Mouse (Mus musculus) kidney, adult 2 months (tissue): ENCODE results near the gene Plcb1. TPM values are rescaled to one million over a fixed set of nuclear protein-coding genes. Genes with fewer than 3 reads are reported as not detected.
A peak's percentile ranks its signal among the peaks of the same experiment; 100 is the strongest.

Source experiments
- DNase-seq: peaks from one replicate; pipeline ENCODE4 v3.0.0; 2021
- H3K27ac ChIP-seq: fragments of 200-500 bp; 2 replicates; pipeline ENCODE4 v1.5.1; 2012; ENCODE audit warnings: low read depth, low read length, control low read depth, inconsistent platforms; ENCODE audit not compliant: insufficient read depth
- H3K27me3 ChIP-seq: fragments of 200-500 bp; replicated peaks from 2 replicates; pipeline ENCODE4 v1.6.1; 2012; ENCODE audit warnings: mild to moderate bottlenecking, moderate library complexity, low read length, inconsistent platforms; ENCODE audit not compliant: control insufficient read depth, insufficient read depth
- H3K36me3 ChIP-seq: fragments of 200-500 bp; 2 replicates; pipeline ENCODE4 v1.6.1; 2012; ENCODE audit warnings: mild to moderate bottlenecking, moderate library complexity, low read length, inconsistent platforms; ENCODE audit not compliant: control insufficient read depth, insufficient read depth
- H3K4me1 ChIP-seq: fragments of 200-500 bp; 2 replicates; pipeline ENCODE4 v1.6.1; 2011; ENCODE audit warnings: low read length; ENCODE audit not compliant: control insufficient read depth, insufficient read depth
- H3K4me3 ChIP-seq: fragments of 200-500 bp; 2 replicates; pipeline ENCODE4 v1.5.1; 2011; ENCODE audit warnings: mild to moderate bottlenecking, low read depth, low read length, control low read depth; ENCODE audit not compliant: insufficient read depth
- CTCF ChIP-seq: fragments of 200-500 bp; conservative IDR thresholded peaks from 2 replicates; pipeline ENCODE4 v1.5.1; 2011; ENCODE audit warnings: low read depth, mild to moderate bottlenecking, control low read depth, low read length, moderate library complexity, mixed read lengths; ENCODE audit not compliant: insufficient read depth, insufficient read length
- POLR2A ChIP-seq: fragments of 200-500 bp; IDR thresholded peaks from one replicate; pipeline ENCODE4 v1.6.1; 2011; ENCODE audit warnings: low read depth, low read length, control low read depth
- WGBS: fragments of 180-500 bp; shearing (Covaris S2); methylation state at CpG from one replicate; pipeline ENCODE4 v1.1.7; 2018; 5-methylcytosine and 5-hydroxymethylcytosine counted together
- polyA plus RNA-seq: library from polyadenylated mRNA; depleted of rRNA; stranded (reverse); fragments of >200 nt; gene quantifications from 2 replicates; pipeline ENCODE4 v1.2.3, GENCODE M21; 2012

The Plcb1 gene
- polyA plus RNA-seq, 1 experiment = 5.0 TPM

GRCm38 (mm10) chr2:135439034-135439433 lies 653.2 kb downstream of the Plcb1 start:
- 70% methylated on average over 3 of the region's 3 CpGs for WGBS
- H3K36me3 ChIP-seq = no peaks in the 10 kb centered on the region

GRCm38 (mm10) chr2:135439546-135440517 lies 654.0 kb downstream of the Plcb1 start:
- H3K36me3 ChIP-seq = no peaks in the 10 kb centered on the region
- H3K4me3 ChIP-seq = no peak overlapping the region; the same call in 1 of the 2 replicates
- H3K27me3 ChIP-seq = no peaks in the 10 kb centered on the region
- DNase-seq = peak; percentile 65
- WGBS = 14% methylated on average over 7 of the region's 7 CpGs
- no peaks in the 10 kb centered on the region for H3K4me1 ChIP-seq
- peak overlapping the region; percentile 52; the same call in 1 of the 2 replicates for H3K27ac ChIP-seq
- no peak for TF ChIP-seq CTCF
- TF ChIP-seq POLR2A = no peak

More at GRCm38 (mm10) chr2:135439034-135439433, 653.2 kb downstream of the Plcb1 start:
- no peaks in the 10 kb centered on the region for H3K27me3 ChIP-seq
- no peak for DNase-seq
- H3K27ac ChIP-seq = no peak overlapping the region
- no peaks in the 10 kb centered on the region for H3K4me1 ChIP-seq
- H3K4me3 ChIP-seq = no peak overlapping the region
- TF ChIP-seq CTCF (no peak), POLR2A (no peak)

GRCm38 (mm10) chr2:135453581-135453980 lies 667.7 kb downstream of the Plcb1 start:
- H3K27ac ChIP-seq = no peak overlapping the region
- WGBS = 98% methylated on average over 1 of the region's 1 CpGs

GRCm38 (mm10) chr2:135454015-135454414 lies 668.1 kb downstream of the Plcb1 start:
- TF ChIP-seq POLR2A = no peak
- TF ChIP-seq CTCF = no peak

More at GRCm38 (mm10) chr2:135453581-135453980, 667.7 kb downstream of the Plcb1 start:
- H3K4me3 ChIP-seq = no peak overlapping the region
- H3K36me3 ChIP-seq = no peaks in the 10 kb centered on the region; the same call in 1 of the 2 replicates
- H3K27me3 ChIP-seq = no peaks in the 10 kb centered on the region
- no peak for DNase-seq
- no peaks in the 10 kb centered on the region for H3K4me1 ChIP-seq
- TF ChIP-seq POLR2A = no peak
- TF ChIP-seq CTCF = no peak

GRCm38 (mm10) chr2:135454455-135454854 lies 668.6 kb downstream of the Plcb1 start:
- 58% methylated on average over 1 of the region's 1 CpGs for WGBS
- no peaks in the 10 kb centered on the region for H3K4me1 ChIP-seq
- no peak overlapping the region for H3K4me3 ChIP-seq
- H3K27ac ChIP-seq = no peak overlapping the region
- no peak for DNase-seq
- H3K36me3 ChIP-seq = no peaks in the 10 kb centered on the region; the same call in 1 of the 2 replicates
- H3K27me3 ChIP-seq = no peaks in the 10 kb centered on the region
- TF ChIP-seq CTCF = no peak

More at GRCm38 (mm10) chr2:135454015-135454414, 668.1 kb downstream of the Plcb1 start:
- WGBS = 82% methylated on average over 2 of the region's 2 CpGs
- no peak for DNase-seq
- Histone ChIP-seq H3K4me3 (no peak overlapping the region), H3K36me3 (no peaks in the 10 kb centered on the region; the same call in 1 of the 2 replicates), H3K27me3 (no peaks in the 10 kb centered on the region), H3K27ac (no peak overlapping the region), H3K4me1 (no peaks in the 10 kb centered on the region)

- no peaks in the 10 kb centered on the region for H3K4me1 ChIP-seq
- no peak overlapping the region for H3K4me3 ChIP-seq
- WGBS = 44% methylated on average over 4 of the region's 4 CpGs
- no peak overlapping the region for H3K27ac ChIP-seq
- H3K36me3 ChIP-seq = no peaks in the 10 kb centered on the region
- no peaks in the 10 kb centered on the region for H3K27me3 ChIP-seq
- TF ChIP-seq CTCF (no peak), POLR2A (no peak)
- DNase-seq = no peak
Measured at GRCm38 (mm10) chr2:135467895-135468294, 682.0 kb downstream of the Plcb1 start.

- WGBS = 69% methylated on average over 4 of the region's 4 CpGs
- no peak overlapping the region for H3K4me3 ChIP-seq
- no peaks in the 10 kb centered on the region for H3K27me3 ChIP-seq
- no peak overlapping the region for H3K27ac ChIP-seq
- H3K36me3 ChIP-seq = no peaks in the 10 kb centered on the region
- H3K4me1 ChIP-seq = no peaks in the 10 kb centered on the region
- DNase-seq = no peak
- no peak for TF ChIP-seq POLR2A
- no peak for TF ChIP-seq CTCF
Measured at GRCm38 (mm10) chr2:135474107-135474506, 688.2 kb downstream of the Plcb1 start.
